Mouse (Mus musculus) gastrocnemius, postnatal 10 days (tissue): ENCODE results near the gene Rftn1. TPM values are rescaled to one million over a fixed set of nuclear protein-coding genes. Genes with fewer than 3 reads are reported as not detected.

Experiments used
- DNase-seq: peaks from one replicate; pipeline ENCODE4 v3.0.0; 2021; ENCODE audit warnings: mixed read lengths
- total RNA-seq, 2 experiments: library from RNA; stranded (reverse); gene quantifications; 2 replicates each; pipeline ENCODE4 v1.2.3; 2021

Rftn1 gene
- total RNA-seq, 2 experiments from 2014 or later: 57.9 to 62.0 TPM

GRCm38 (mm10) chr17:50092848-50093247 lies 97.6 kb downstream of the Rftn1 start:
- no peak for DNase-seq

GRCm38 (mm10) chr17:50091829-50092228 lies 98.6 kb downstream of the Rftn1 start:
- DNase-seq: no peak

GRCm38 (mm10) chr17:50089725-50090124 lies 100.7 kb downstream of the Rftn1 start:
- DNase-seq: no peak

- no peak for DNase-seq
Observed at GRCm38 (mm10) chr17:50088054-50088453, 102.4 kb downstream of the Rftn1 start.

GRCm38 (mm10) chr17:50086887-50087286 lies 103.6 kb downstream of the Rftn1 start:
- DNase-seq: no peak

GRCm38 (mm10) chr17:50084721-50085120 lies 105.8 kb downstream of the Rftn1 start:
- no peak for DNase-seq

GRCm38 (mm10) chr17:50083937-50084336 lies 106.5 kb downstream of the Rftn1 start:
- DNase-seq: no peak

GRCm38 (mm10) chr17:50082947-50083346 lies 107.5 kb downstream of the Rftn1 start:
- DNase-seq: no peak

- DNase-seq: no peak
Observed at GRCm38 (mm10) chr17:50081647-50082046, 108.8 kb downstream of the Rftn1 start.

- DNase-seq: no peak
Observed at GRCm38 (mm10) chr17:50080991-50081390, 109.5 kb downstream of the Rftn1 start.

- no peak for DNase-seq
Observed at GRCm38 (mm10) chr17:50078749-50079148, 111.7 kb downstream of the Rftn1 start.

GRCm38 (mm10) chr17:50072982-50073965 lies 117.2 kb downstream of the Rftn1 start:
- no peak for DNase-seq

GRCm38 (mm10) chr17:50071602-50071988 lies 118.9 kb downstream of the Rftn1 start:
- no peak for DNase-seq

GRCm38 (mm10) chr17:50070822-50071601 lies 119.5 kb downstream of the Rftn1 start:
- DNase-seq: no peak

GRCm38 (mm10) chr17:50069897-50070636 lies 120.4 kb downstream of the Rftn1 start:
- DNase-seq: peak; percentile 18

- DNase-seq: no peak
Observed at GRCm38 (mm10) chr17:50069205-50069604, 121.3 kb downstream of the Rftn1 start.

GRCm38 (mm10) chr17:50068681-50069138 lies 121.8 kb downstream of the Rftn1 start:
- no peak for DNase-seq

GRCm38 (mm10) chr17:50067774-50068680 lies 122.4 kb downstream of the Rftn1 start:
- no peak for DNase-seq

- no peak for DNase-seq
Observed at GRCm38 (mm10) chr17:50066822-50067713, 123.4 kb downstream of the Rftn1 start.
